Mouse (Mus musculus): ENCODE measurements around the gene Smarcd1.

Smarcd1 gene

GRCm38 (mm10) chr15:99701999-99702900 lies at the start of gene Smarcd1:
TSS of gene Smarcd1 (plus strand) at chr15:99702129.
- in situ Hi-C loops (cut with MboI; ENCODE audit: unreplicated experiment in 2 of 2) = no loop called here

- in situ Hi-C loops (cut with MboI; ENCODE audit: unreplicated experiment in 2 of 2) = no loop called here
Measured at GRCm38 (mm10) chr15:99653291-99653690, 48.6 kb upstream of the Smarcd1 start.

- in situ Hi-C loops (cut with MboI; ENCODE audit: unreplicated experiment in 2 of 2) = no loop called here
Measured at GRCm38 (mm10) chr15:99653876-99654275, 48.1 kb upstream of the Smarcd1 start.

GRCm38 (mm10) chr15:99655956-99656355 lies 46.0 kb upstream of the Smarcd1 start:
- in situ Hi-C loops (cut with MboI; ENCODE audit: unreplicated experiment in 2 of 2) = no loop called here

- in situ Hi-C loops (cut with MboI; ENCODE audit: unreplicated experiment in 2 of 2) = no loop called here
Measured at GRCm38 (mm10) chr15:99658437-99658836, 43.5 kb upstream of the Smarcd1 start.

GRCm38 (mm10) chr15:99661121-99661830 lies 40.7 kb upstream of the Smarcd1 start:
- in situ Hi-C loops (cut with MboI; ENCODE audit: unreplicated experiment in 2 of 2) = no loop called here

- in situ Hi-C loops (cut with MboI; ENCODE audit: unreplicated experiment in 2 of 2) = no loop called here
Measured at GRCm38 (mm10) chr15:99662371-99662770, 39.6 kb upstream of the Smarcd1 start.

GRCm38 (mm10) chr15:99663964-99664599 lies 37.8 kb upstream of the Smarcd1 start:
- in situ Hi-C loops (cut with MboI; ENCODE audit: unreplicated experiment in 2 of 2) = no loop called here

GRCm38 (mm10) chr15:99664600-99665451 lies 37.1 kb upstream of the Smarcd1 start:
- in situ Hi-C loops (cut with MboI; ENCODE audit: unreplicated experiment in 2 of 2) = loop anchor here (5.0 kb wide), 1 partner anchor 68 kb away; no protein-coding TSS in a partner anchor

GRCm38 (mm10) chr15:99667544-99667943 lies 34.4 kb upstream of the Smarcd1 start:
- in situ Hi-C loops (cut with MboI; ENCODE audit: unreplicated experiment in 2 of 2) = loop anchor here (5.0 kb wide), 1 partner anchor 70 kb away; no protein-coding TSS in a partner anchor

GRCm38 (mm10) chr15:99668881-99669280 lies 33.0 kb upstream of the Smarcd1 start:
- in situ Hi-C loops (cut with MboI; ENCODE audit: unreplicated experiment in 2 of 2) = loop anchor here (5.0 kb wide), 1 partner anchor 72 kb away; no protein-coding TSS in a partner anchor

GRCm38 (mm10) chr15:99669392-99669791 lies 32.5 kb upstream of the Smarcd1 start:
- in situ Hi-C loops (cut with MboI; ENCODE audit: unreplicated experiment in 2 of 2) = loop anchor here (5.0 kb wide), 1 partner anchor 72 kb away; no protein-coding TSS in a partner anchor

- in situ Hi-C loops (cut with MboI; ENCODE audit: unreplicated experiment in 2 of 2) = no loop called here
Measured at GRCm38 (mm10) chr15:99670154-99670821, 31.6 kb upstream of the Smarcd1 start, which contains the start of gene Asic1. TSS of gene Asic1 (plus strand) at chr15:99670368.

- in situ Hi-C loops (cut with MboI; ENCODE audit: unreplicated experiment in 2 of 2) = no loop called here
Measured at GRCm38 (mm10) chr15:99670964-99671670, 30.8 kb upstream of the Smarcd1 start.

- in situ Hi-C loops (cut with MboI; ENCODE audit: unreplicated experiment in 2 of 2) = no loop called here
Measured at GRCm38 (mm10) chr15:99671783-99672182, 30.1 kb upstream of the Smarcd1 start.

GRCm38 (mm10) chr15:99674866-99675265 lies 27.1 kb upstream of the Smarcd1 start:
- in situ Hi-C loops (cut with MboI; ENCODE audit: unreplicated experiment in 2 of 2) = loop anchor here in 1 of 2 experiments (25.0 kb wide), 1 partner anchor 112 kb away; no protein-coding TSS in a partner anchor

GRCm38 (mm10) chr15:99677089-99677488 lies 24.8 kb upstream of the Smarcd1 start:
- in situ Hi-C loops (cut with MboI; ENCODE audit: unreplicated experiment in 2 of 2) = loop anchor here in 1 of 2 experiments (25.0 kb wide), 1 partner anchor 110 kb away; no protein-coding TSS in a partner anchor

- in situ Hi-C loops (cut with MboI; ENCODE audit: unreplicated experiment in 2 of 2) = loop anchor here in 1 of 2 experiments (25.0 kb wide), 1 partner anchor 109 kb away; no protein-coding TSS in a partner anchor
Measured at GRCm38 (mm10) chr15:99678063-99678800, 23.7 kb upstream of the Smarcd1 start.
